Mouse (Mus musculus) retina, embryonic 14.5 days (tissue): ENCODE measurements around the gene Plxna2.
A peak's percentile ranks its signal among the peaks of the same experiment; 100 is the strongest.

Source experiments
- DNase-seq: peaks from one replicate; pipeline ENCODE4 v3.0.0-alpha.2; 2015; ENCODE audit warnings: low spot score

The Plxna2 gene

GRCm38 (mm10) chr1:194774350-194774749, 156.3 kb downstream of the Plxna2 start:
- DNase-seq: no peak

GRCm38 (mm10) chr1:194774754-194775153, 156.7 kb downstream of the Plxna2 start:
- DNase-seq: no peak

GRCm38 (mm10) chr1:194775656-194776374, 157.8 kb downstream of the Plxna2 start:
- DNase-seq: no peak

- no peak for DNase-seq
Measured at GRCm38 (mm10) chr1:194776510-194777244, 158.7 kb downstream of the Plxna2 start.

- DNase-seq: no peak
Measured at GRCm38 (mm10) chr1:194777608-194778007, 159.6 kb downstream of the Plxna2 start.

GRCm38 (mm10) chr1:194780392-194780791, 162.4 kb downstream of the Plxna2 start:
- DNase-seq: no peak

GRCm38 (mm10) chr1:194780794-194781390, 162.9 kb downstream of the Plxna2 start:
- DNase-seq: no peak

GRCm38 (mm10) chr1:194781556-194781955, 163.5 kb downstream of the Plxna2 start:
- DNase-seq: no peak

GRCm38 (mm10) chr1:194782325-194782724, 164.3 kb downstream of the Plxna2 start:
- DNase-seq: no peak

- DNase-seq: no peak
Measured at GRCm38 (mm10) chr1:194787626-194788025, 169.6 kb downstream of the Plxna2 start.

- DNase-seq: peak; percentile 34
Measured at GRCm38 (mm10) chr1:194793226-194793924, 175.4 kb downstream of the Plxna2 start.

GRCm38 (mm10) chr1:194795316-194795715, 177.3 kb downstream of the Plxna2 start:
- DNase-seq: no peak

- no peak for DNase-seq
Measured at GRCm38 (mm10) chr1:194797843-194798242, 179.8 kb downstream of the Plxna2 start.

GRCm38 (mm10) chr1:194798511-194798910, 180.5 kb downstream of the Plxna2 start:
- no peak for DNase-seq

- no peak for DNase-seq
Measured at GRCm38 (mm10) chr1:194808261-194808660, 190.2 kb downstream of the Plxna2 start.

- DNase-seq: no peak
Measured at GRCm38 (mm10) chr1:194808681-194809080, 190.7 kb downstream of the Plxna2 start.

GRCm38 (mm10) chr1:194809600-194809999, 191.6 kb downstream of the Plxna2 start:
- DNase-seq: no peak

- no peak for DNase-seq
Measured at GRCm38 (mm10) chr1:194814187-194814586, 196.2 kb downstream of the Plxna2 start.

GRCm38 (mm10) chr1:194815547-194815946, 197.5 kb downstream of the Plxna2 start:
- no peak for DNase-seq

- DNase-seq: peak; percentile 89
Measured at GRCm38 (mm10) chr1:194816913-194817312, 198.9 kb downstream of the Plxna2 start.

- no peak for DNase-seq
Measured at GRCm38 (mm10) chr1:194820953-194821352, 202.9 kb downstream of the Plxna2 start.

- no peak for DNase-seq
Measured at GRCm38 (mm10) chr1:194821721-194822120, 203.7 kb downstream of the Plxna2 start.
